Mouse (Mus musculus) limb, embryonic 13.5 days (tissue): ENCODE results near the gene Zfp933. TPM values are rescaled to one million over a fixed set of nuclear protein-coding genes. Genes with fewer than 3 reads are reported as not detected.
"Not testable (repeated sequence)": the region's sequence is repeated elsewhere in the genome, so short reads cannot be mapped to it uniquely, and the experiment has no call there.

Experiments
- ATAC-seq: fragments of 200-750 bp; cut with Nextera tagmentation; 2 replicates; pipeline ENCODE4 v1.8.0; 2017; ENCODE audit warnings: low read depth, moderate number of reproducible peaks, moderate TSS enrichment; ENCODE audit not compliant: low FRiP score
- H3K27ac ChIP-seq: fragments of 300-500 bp; sonication (generic); 2 replicates; pipeline ENCODE4 v1.5.1; 2015; ENCODE audit warnings: inconsistent platforms, mild to moderate bottlenecking, moderate library complexity
- H3K27me3 ChIP-seq: fragments of 300-500 bp; sonication (generic); 2 replicates; pipeline ENCODE4 v1.6.1; 2015; ENCODE audit warnings: mild to moderate bottlenecking, inconsistent platforms
- H3K36me3 ChIP-seq: fragments of 300-500 bp; sonication (generic); 2 replicates; pipeline ENCODE4 v1.6.1; 2015; ENCODE audit warnings: inconsistent platforms, mild to moderate bottlenecking, moderate library complexity
- H3K4me1 ChIP-seq: fragments of 300-500 bp; sonication (generic); 2 replicates; pipeline ENCODE4 v1.6.1; 2015; ENCODE audit warnings: inconsistent platforms
- H3K4me2 ChIP-seq: fragments of 300-500 bp; sonication (generic); replicated peaks from 2 replicates; pipeline ENCODE4 v1.6.1; 2015; ENCODE audit warnings: inconsistent platforms, mild to moderate bottlenecking, moderate library complexity
- H3K4me3 ChIP-seq: fragments of 300-500 bp; sonication (generic); 2 replicates; pipeline ENCODE4 v1.5.1; 2015; ENCODE audit warnings: moderate library complexity, mild to moderate bottlenecking, inconsistent platforms
- H3K9ac ChIP-seq: fragments of 300-500 bp; sonication (generic); 2 replicates; pipeline ENCODE4 v1.6.1; 2015; ENCODE audit warnings: mild to moderate bottlenecking, inconsistent platforms
- H3K9me3 ChIP-seq: fragments of 300-500 bp; sonication (generic); 2 replicates; pipeline ENCODE4 v1.6.1; 2016; ENCODE audit warnings: inconsistent platforms
- WGBS: fragments of 180-500 bp; shearing (Covaris S2); methylation state at CpG from one replicate; pipeline ENCODE4 v1.1.7; 2015; 5-methylcytosine and 5-hydroxymethylcytosine counted together
- polyA plus RNA-seq: library from polyadenylated mRNA; unstranded; fragments of >200 nt; fragmentation: Nextera tagmentation; extraction: Ambion mirVana; gene quantifications from 2 replicates; pipeline ENCODE4 v1.2.1, GENCODE M21; 2015

Zfp933 gene
- polyA plus RNA-seq, 1 experiment from 2014 or later = 7.1 TPM

GRCm38 (mm10) chr4:147848584-147848991 lies 422 bp upstream of the Zfp933 start:
- Histone ChIP-seq H3K9ac (peak overlapping the region; percentile 70), H3K27me3 (no peaks in the 10 kb centered on the region), H3K9me3 (peaks cover 14% of the 10 kb centered on the region), H3K4me2 (peak overlapping the region; percentile 68), H3K4me1 (peaks cover 11% of the 10 kb centered on the region), H3K27ac (no peak overlapping the region), H3K36me3 (peaks cover 24% of the 10 kb centered on the region), H3K4me3 (peak overlapping the region; percentile 86)
- WGBS = 6% methylated on average over 4 of the region's 4 CpGs
- peak; percentile 73 for ATAC-seq

- Histone ChIP-seq H3K9me3 (peaks cover 41% of the 10 kb centered on the region), H3K4me2 (no peak overlapping the region), H3K36me3 (peaks cover 60% of the 10 kb centered on the region), H3K27me3 (no peaks in the 10 kb centered on the region), H3K27ac (no peak overlapping the region), H3K4me3 (no peak overlapping the region), H3K4me1 (peaks cover 6% of the 10 kb centered on the region), H3K9ac (no peak overlapping the region)
- ATAC-seq = no peak
- 94% methylated on average over 3 of the region's 3 CpGs for WGBS
Measured at GRCm38 (mm10) chr4:147842871-147843270, 5.3 kb downstream of the Zfp933 start.

- H3K9ac ChIP-seq, ATAC-seq, H3K27ac ChIP-seq, H3K4me1 ChIP-seq, H3K27me3 ChIP-seq, H3K4me2 ChIP-seq, H3K4me3 ChIP-seq: not testable (repeated sequence)
- over 99% methylated on average over 16 of the region's 26 CpGs for WGBS
- Histone ChIP-seq H3K36me3 (peaks cover 42% of the 10 kb centered on the region), H3K9me3 (peaks cover 35% of the 10 kb centered on the region)
Measured at GRCm38 (mm10) chr4:147839282-147839681, 8.9 kb downstream of the Zfp933 start.

GRCm38 (mm10) chr4:147824389-147824788 lies 23.8 kb downstream of the Zfp933 start:
- ATAC-seq = no peak
- Histone ChIP-seq H3K9ac (no peak overlapping the region), H3K36me3 (peaks cover 76% of the 10 kb centered on the region), H3K4me2 (no peak overlapping the region), H3K4me1 (no peaks in the 10 kb centered on the region), H3K27me3 (no peaks in the 10 kb centered on the region), H3K27ac (no peak overlapping the region), H3K4me3 (no peak overlapping the region), H3K9me3 (peaks cover 90% of the 10 kb centered on the region)
- 95% methylated on average over 4 of the region's 4 CpGs for WGBS

GRCm38 (mm10) chr4:147821414-147821813 lies 26.8 kb downstream of the Zfp933 start:
- not testable (repeated sequence) for ATAC-seq, H3K9ac ChIP-seq, H3K4me1 ChIP-seq, H3K27me3 ChIP-seq, H3K4me3 ChIP-seq, H3K4me2 ChIP-seq, H3K27ac ChIP-seq
- H3K9me3 ChIP-seq = peaks cover 82% of the 10 kb centered on the region
- 87% methylated on average over 3 of the region's 3 CpGs for WGBS
- H3K36me3 ChIP-seq = peaks cover 47% of the 10 kb centered on the region

- H3K27ac ChIP-seq, H3K27me3 ChIP-seq, H3K4me1 ChIP-seq, H3K4me2 ChIP-seq, H3K4me3 ChIP-seq, H3K9ac ChIP-seq: not testable (repeated sequence)
- peaks cover 67% of the 10 kb centered on the region for H3K9me3 ChIP-seq
- H3K36me3 ChIP-seq = peaks cover 29% of the 10 kb centered on the region
- 76% methylated on average over 7 of the region's 7 CpGs for WGBS
- peak; percentile 46; the same call in 1 of the 2 replicates for ATAC-seq
Measured at GRCm38 (mm10) chr4:147819659-147820058, 28.5 kb downstream of the Zfp933 start.

- no peak overlapping the region for H3K9ac ChIP-seq
- no peak overlapping the region for H3K27ac ChIP-seq
- H3K4me3 ChIP-seq = no peak overlapping the region
- no peaks in the 10 kb centered on the region for H3K4me1 ChIP-seq
- no peaks in the 10 kb centered on the region for H3K27me3 ChIP-seq
- no peak overlapping the region for H3K4me2 ChIP-seq
- H3K36me3 ChIP-seq = no peaks in the 10 kb centered on the region
- ATAC-seq = no peak
- 81% methylated on average over 2 of the region's 2 CpGs for WGBS
- peaks cover 20% of the 10 kb centered on the region for H3K9me3 ChIP-seq
Measured at GRCm38 (mm10) chr4:147814592-147815167, 33.5 kb downstream of the Zfp933 start.

- Histone ChIP-seq H3K36me3 (no peaks in the 10 kb centered on the region), H3K9me3 (peaks cover 9% of the 10 kb centered on the region), H3K27me3 (no peaks in the 10 kb centered on the region), H3K4me3 (no peak overlapping the region), H3K4me2 (no peak overlapping the region), H3K9ac (no peak overlapping the region), H3K27ac (no peak overlapping the region), H3K4me1 (peaks cover 5% of the 10 kb centered on the region; the same call in 1 of the 2 replicates)
- 51% methylated on average over 5 of the region's 5 CpGs for WGBS
- ATAC-seq = no peak
Measured at GRCm38 (mm10) chr4:147813249-147813765, 34.9 kb downstream of the Zfp933 start.

- not testable (repeated sequence) for H3K4me1 ChIP-seq, H3K36me3 ChIP-seq, H3K9me3 ChIP-seq, ATAC-seq, H3K9ac ChIP-seq, H3K27me3 ChIP-seq, H3K27ac ChIP-seq
- Histone ChIP-seq H3K4me2 (peak overlapping the region; percentile 74), H3K4me3 (peak overlapping the region; percentile 57)
- 49% methylated on average over 2 of the region's 2 CpGs for WGBS
Measured at GRCm38 (mm10) chr4:147809966-147810304, 38.2 kb downstream of the Zfp933 start.

- Histone ChIP-seq H3K4me3 (peak within 1 kb of the TSS; percentile 57), H3K4me2 (peak within 1 kb of the TSS; percentile 74), H3K9ac (peak within 1 kb of the TSS; percentile 76), H3K27ac (0 out of 2 replicates have a peak within 1 kb of the TSS, but pooled peaks have one; percentile 39)
- H3K4me1 ChIP-seq, H3K36me3 ChIP-seq, H3K27me3 ChIP-seq, H3K9me3 ChIP-seq: not testable (repeated sequence)
- peak; percentile 76 for ATAC-seq
- WGBS = 12% methylated on average over 15 of the region's 15 CpGs
Measured at GRCm38 (mm10) chr4:147809292-147809965, 38.7 kb downstream of the Zfp933 start, which contains the start of gene Zfp984. Zfp984 (minus strand) TSS chr4:147809788.

- WGBS = 64% methylated on average over 4 of the region's 4 CpGs
- H3K4me2 ChIP-seq = peak overlapping the region; percentile 74
- not testable (repeated sequence) for H3K27me3 ChIP-seq, H3K9ac ChIP-seq, H3K9me3 ChIP-seq, H3K27ac ChIP-seq, H3K4me1 ChIP-seq
- peak; percentile 62 for ATAC-seq
- peak overlapping the region; percentile 57; the same call in 1 of the 2 replicates for H3K4me3 ChIP-seq
- peaks cover 13% of the 10 kb centered on the region for H3K36me3 ChIP-seq
Measured at GRCm38 (mm10) chr4:147808483-147808882, 39.7 kb downstream of the Zfp933 start.

- ATAC-seq, H3K4me2 ChIP-seq, H3K4me1 ChIP-seq, H3K27me3 ChIP-seq, H3K4me3 ChIP-seq, H3K9ac ChIP-seq, H3K27ac ChIP-seq, H3K9me3 ChIP-seq: not testable (repeated sequence)
- peaks cover 11% of the 10 kb centered on the region for H3K36me3 ChIP-seq
- 90% methylated on average over 1 of the region's 1 CpGs for WGBS
Measured at GRCm38 (mm10) chr4:147795308-147795707, 52.9 kb downstream of the Zfp933 start.
